Mouse (Mus musculus): ENCODE results near the gene Npl.

GRCm38 (mm10) chr1:153556202-153556601, 6.4 kb upstream of the Npl start:
- TF ChIP-seq CTCF (IDR thresholded peaks at IDR 0.05; ENCODE audit: low read depth, low read length), result no peak
- TF ChIP-seq TAL1 (conservative IDR thresholded peaks at IDR 0.05; ENCODE audit: low read depth, low read length), result no peak
- TF ChIP-seq GATA1 (IDR thresholded peaks at IDR 0.05; ENCODE audit: borderline replicate concordance, low read length), result no peak
- TF ChIP-seq POLR2AphosphoS5 (IDR thresholded peaks at IDR 0.05; ENCODE audit: insufficient replicate concordance, low read depth, low read length), result no peak
- no peak for TF ChIP-seq GATA2 (IDR thresholded peaks at IDR 0.05; ENCODE audit: borderline replicate concordance, low read depth, low read length)

Data from G1E (cell line).